Mouse (Mus musculus) hindbrain, embryonic 12.5 days (tissue): ENCODE measurements at regions not wholly inside any gene's neighbourhood (a gene's known extent, or its start where the extent isn't known, plus 50 kb on each side); places are given as distances from the start of the nearest gene placed in this dataset.

Experiments used
- ATAC-seq: fragments of 200-750 bp; cut with Nextera tagmentation; 2 replicates; pipeline ENCODE4 v1.8.0; 2017; ENCODE audit warnings: moderate TSS enrichment; ENCODE audit not compliant: low FRiP score
- H3K27ac ChIP-seq: fragments of 300-500 bp; sonication (generic); 2 replicates; pipeline ENCODE4 v1.5.1; 2016; ENCODE audit warnings: mild to moderate bottlenecking
- H3K27me3 ChIP-seq: fragments of 300-500 bp; sonication (generic); 2 replicates; pipeline ENCODE4 v1.6.1; 2016; ENCODE audit warnings: mild to moderate bottlenecking
- H3K36me3 ChIP-seq: fragments of 300-500 bp; sonication (generic); 2 replicates; pipeline ENCODE4 v1.6.1; 2016; ENCODE audit warnings: mild to moderate bottlenecking
- H3K4me1 ChIP-seq: fragments of 300-500 bp; sonication (generic); 2 replicates; pipeline ENCODE4 v1.6.1; 2016
- H3K4me2 ChIP-seq: fragments of 300-500 bp; sonication (generic); replicated peaks from 2 replicates; pipeline ENCODE4 v1.6.1; 2016; ENCODE audit warnings: mild to moderate bottlenecking
- H3K4me3 ChIP-seq: fragments of 300-500 bp; sonication (generic); 2 replicates; pipeline ENCODE4 v1.5.1; 2016; ENCODE audit warnings: mild to moderate bottlenecking
- H3K9ac ChIP-seq: fragments of 300-500 bp; sonication (generic); 2 replicates; pipeline ENCODE4 v1.6.1; 2016; ENCODE audit warnings: mild to moderate bottlenecking, moderate library complexity
- H3K9me3 ChIP-seq: fragments of 300-500 bp; sonication (generic); replicated peaks from 2 replicates; pipeline ENCODE4 v1.6.1; 2016; ENCODE audit warnings: mild to moderate bottlenecking
- WGBS: fragments of 180-500 bp; shearing (Covaris S2); methylation state at CpG from one replicate; pipeline ENCODE4 v1.1.7; 2016; 5-methylcytosine and 5-hydroxymethylcytosine counted together

GRCm38 (mm10) chr12:27492270-27492669 lies 149.9 kb upstream of the Sox11 start:
- Histone ChIP-seq H3K27me3 (no peaks in the 10 kb centered on the region; the same call in 1 of the 2 replicates), H3K27ac (peak overlapping the region; percentile 57), H3K9me3 (no peaks in the 10 kb centered on the region), H3K4me3 (no peak overlapping the region), H3K36me3 (no peaks in the 10 kb centered on the region), H3K4me2 (no peak overlapping the region), H3K9ac (no peak overlapping the region), H3K4me1 (peaks cover 21% of the 10 kb centered on the region)
- ATAC-seq = 0 out of 2 replicates have a peak, but pooled peaks have one; percentile 52
- 14% methylated on average over 2 of the region's 2 CpGs for WGBS

GRCm38 (mm10) chr12:27481230-27481629 lies 138.9 kb upstream of the Sox11 start:
- no peaks in the 10 kb centered on the region for H3K9me3 ChIP-seq
- H3K4me2 ChIP-seq = no peak overlapping the region
- H3K27ac ChIP-seq = no peak overlapping the region
- no peak overlapping the region for H3K9ac ChIP-seq
- no peaks in the 10 kb centered on the region for H3K36me3 ChIP-seq
- ATAC-seq = no peak
- no peaks in the 10 kb centered on the region for H3K27me3 ChIP-seq
- H3K4me1 ChIP-seq = no peaks in the 10 kb centered on the region
- no peak overlapping the region for H3K4me3 ChIP-seq

GRCm38 (mm10) chr12:27479601-27480001 lies 137.2 kb upstream of the Sox11 start:
- 86% methylated on average over 7 of the region's 7 CpGs for WGBS

GRCm38 (mm10) chr12:27474631-27475030 lies 132.3 kb upstream of the Sox11 start:
- Histone ChIP-seq H3K36me3 (no peaks in the 10 kb centered on the region), H3K27me3 (no peaks in the 10 kb centered on the region), H3K4me2 (no peak overlapping the region), H3K9ac (no peak overlapping the region), H3K9me3 (no peaks in the 10 kb centered on the region), H3K27ac (no peak overlapping the region), H3K4me1 (peaks cover 12% of the 10 kb centered on the region; the same call in 1 of the 2 replicates), H3K4me3 (no peak overlapping the region)
- WGBS = 75% methylated on average over 4 of the region's 4 CpGs
- ATAC-seq = no peak

More at GRCm38 (mm10) chr12:27479601-27480001, 137.2 kb upstream of the Sox11 start:
- H3K9ac ChIP-seq = no peak overlapping the region
- H3K4me2 ChIP-seq = no peak overlapping the region
- H3K27ac ChIP-seq = no peak overlapping the region
- no peak for ATAC-seq
- H3K9me3 ChIP-seq = no peaks in the 10 kb centered on the region
- no peak overlapping the region for H3K4me3 ChIP-seq
- no peaks in the 10 kb centered on the region for H3K27me3 ChIP-seq
- H3K4me1 ChIP-seq = no peaks in the 10 kb centered on the region
- H3K36me3 ChIP-seq = no peaks in the 10 kb centered on the region

- H3K36me3 ChIP-seq = no peaks in the 10 kb centered on the region
- ATAC-seq = no peak
- peaks cover 12% of the 10 kb centered on the region; the same call in 1 of the 2 replicates for H3K4me1 ChIP-seq
- H3K4me2 ChIP-seq = no peak overlapping the region
- 41% methylated on average over 5 of the region's 5 CpGs for WGBS
- no peak overlapping the region for H3K4me3 ChIP-seq
- H3K27me3 ChIP-seq = no peaks in the 10 kb centered on the region
- H3K27ac ChIP-seq = no peak overlapping the region
- no peak overlapping the region for H3K9ac ChIP-seq
- H3K9me3 ChIP-seq = no peaks in the 10 kb centered on the region
Observed at GRCm38 (mm10) chr12:27471557-27471956, 129.2 kb upstream of the Sox11 start.

GRCm38 (mm10) chr12:27470346-27470745 lies 128.0 kb upstream of the Sox11 start:
- Histone ChIP-seq H3K36me3 (no peaks in the 10 kb centered on the region), H3K9ac (no peak overlapping the region), H3K4me1 (peaks cover 15% of the 10 kb centered on the region; the same call in 1 of the 2 replicates), H3K27me3 (no peaks in the 10 kb centered on the region), H3K4me2 (no peak overlapping the region), H3K4me3 (no peak overlapping the region), H3K27ac (no peak overlapping the region), H3K9me3 (no peaks in the 10 kb centered on the region)
- no peak for ATAC-seq

- H3K4me2 ChIP-seq = no peak overlapping the region
- peaks cover 15% of the 10 kb centered on the region; the same call in 1 of the 2 replicates for H3K4me1 ChIP-seq
- no peaks in the 10 kb centered on the region for H3K27me3 ChIP-seq
- no peak overlapping the region for H3K4me3 ChIP-seq
- WGBS = 83% methylated on average over 1 of the region's 1 CpGs
- no peaks in the 10 kb centered on the region for H3K9me3 ChIP-seq
- H3K9ac ChIP-seq = no peak overlapping the region
- no peak overlapping the region for H3K27ac ChIP-seq
- H3K36me3 ChIP-seq = no peaks in the 10 kb centered on the region
- ATAC-seq = no peak
Observed at GRCm38 (mm10) chr12:27468782-27469181, 126.4 kb upstream of the Sox11 start.

GRCm38 (mm10) chr12:27468141-27468540 lies 125.8 kb upstream of the Sox11 start:
- H3K9ac ChIP-seq = no peak overlapping the region
- peaks cover 14% of the 10 kb centered on the region; the same call in 1 of the 2 replicates for H3K4me1 ChIP-seq
- no peaks in the 10 kb centered on the region for H3K27me3 ChIP-seq
- WGBS = 94% methylated on average over 3 of the region's 3 CpGs
- H3K9me3 ChIP-seq = no peaks in the 10 kb centered on the region
- ATAC-seq = no peak
- no peak overlapping the region for H3K4me2 ChIP-seq
- H3K27ac ChIP-seq = no peak overlapping the region
- H3K4me3 ChIP-seq = no peak overlapping the region
- H3K36me3 ChIP-seq = no peaks in the 10 kb centered on the region

- Histone ChIP-seq H3K27me3 (no peaks in the 10 kb centered on the region), H3K9me3 (no peaks in the 10 kb centered on the region), H3K4me1 (peaks cover 4% of the 10 kb centered on the region; the same call in 1 of the 2 replicates), H3K27ac (no peak overlapping the region), H3K4me2 (no peak overlapping the region), H3K9ac (no peak overlapping the region), H3K4me3 (no peak overlapping the region), H3K36me3 (no peaks in the 10 kb centered on the region)
- 54% methylated on average over 3 of the region's 3 CpGs for WGBS
- no peak for ATAC-seq
Observed at GRCm38 (mm10) chr12:27465499-27466150, 123.3 kb upstream of the Sox11 start.

- WGBS = 84% methylated on average over 4 of the region's 4 CpGs
- H3K9ac ChIP-seq = no peak overlapping the region
- no peak for ATAC-seq
- H3K27me3 ChIP-seq = no peaks in the 10 kb centered on the region
- H3K9me3 ChIP-seq = peaks cover 9% of the 10 kb centered on the region; the same call in 1 of the 2 replicates
- H3K4me1 ChIP-seq = no peaks in the 10 kb centered on the region
- no peak overlapping the region for H3K4me2 ChIP-seq
- no peak overlapping the region for H3K27ac ChIP-seq
- H3K4me3 ChIP-seq = no peak overlapping the region
- no peaks in the 10 kb centered on the region for H3K36me3 ChIP-seq
Observed at GRCm38 (mm10) chr12:27458674-27459073, 116.3 kb upstream of the Sox11 start.

GRCm38 (mm10) chr12:27437661-27438345 lies 95.4 kb upstream of the Sox11 start:
- Histone ChIP-seq H3K27ac (no peak overlapping the region), H3K9ac (no peak overlapping the region)
- ATAC-seq = no peak

GRCm38 (mm10) chr12:27431338-27431737 lies 89.0 kb upstream of the Sox11 start:
- no peak overlapping the region for H3K9ac ChIP-seq
- H3K4me2 ChIP-seq = no peak overlapping the region
- H3K27me3 ChIP-seq = no peaks in the 10 kb centered on the region
- H3K4me1 ChIP-seq = no peaks in the 10 kb centered on the region
- H3K4me3 ChIP-seq = no peak overlapping the region
- no peaks in the 10 kb centered on the region for H3K36me3 ChIP-seq
- ATAC-seq = no peak
- H3K27ac ChIP-seq = no peak overlapping the region
- no peaks in the 10 kb centered on the region; the same call in 1 of the 2 replicates for H3K9me3 ChIP-seq
- 68% methylated on average over 2 of the region's 2 CpGs for WGBS

More at GRCm38 (mm10) chr12:27437661-27438345, 95.4 kb upstream of the Sox11 start:
- Histone ChIP-seq H3K27me3 (no peaks in the 10 kb centered on the region), H3K4me3 (no peak overlapping the region), H3K4me2 (no peak overlapping the region), H3K9me3 (no peaks in the 10 kb centered on the region), H3K4me1 (no peaks in the 10 kb centered on the region), H3K36me3 (no peaks in the 10 kb centered on the region)
- 47% methylated on average over 6 of the region's 6 CpGs for WGBS
